Mouse (Mus musculus) forebrain, postnatal 0 days (tissue): ENCODE measurements around the gene Adora1. TPM values are rescaled to one million over a fixed set of nuclear protein-coding genes. Genes with fewer than 3 reads are reported as not detected.
A peak's percentile ranks its signal among the peaks of the same experiment; 100 is the strongest.

ENCODE experiments used
- ATAC-seq: fragments of 200-750 bp; cut with Nextera tagmentation; 2 replicates; pipeline ENCODE4 v1.8.0; 2017; ENCODE audit warnings: mild to moderate bottlenecking, moderate library complexity
- DNase-seq: peaks from one replicate; pipeline ENCODE4 v3.0.0-alpha.2; 2015
- H3K27ac ChIP-seq: fragments of 300-500 bp; sonication (generic); 2 replicates; pipeline ENCODE4 v1.5.1; 2014; ENCODE audit warnings: low read depth, mild to moderate bottlenecking, antibody characterized with exemption, low read length, moderate library complexity, mixed read lengths
- H3K27me3 ChIP-seq: fragments of 300-500 bp; sonication (generic); 2 replicates; pipeline ENCODE4 v1.6.1; 2014; ENCODE audit warnings: mild to moderate bottlenecking, low read length, mixed read lengths; ENCODE audit not compliant: insufficient read depth
- H3K36me3 ChIP-seq: fragments of 300-500 bp; sonication (generic); 2 replicates; pipeline ENCODE4 v1.6.1; 2014; ENCODE audit warnings: mild to moderate bottlenecking, moderate library complexity; ENCODE audit not compliant: insufficient read depth
- H3K4me1 ChIP-seq: fragments of 300-500 bp; sonication (generic); 2 replicates; pipeline ENCODE4 v1.6.1; 2014; ENCODE audit warnings: antibody characterized with exemption; ENCODE audit not compliant: insufficient read depth
- H3K4me2 ChIP-seq: fragments of 300-500 bp; sonication (generic); 2 replicates; pipeline ENCODE4 v1.6.1; 2014; ENCODE audit warnings: low read depth, mild to moderate bottlenecking, moderate library complexity
- H3K4me3 ChIP-seq: fragments of 300-500 bp; sonication (generic); 2 replicates; pipeline ENCODE4 v1.5.1; 2014; ENCODE audit warnings: low read depth, low read length, mixed read lengths
- H3K9ac ChIP-seq: fragments of 300-500 bp; sonication (generic); 2 replicates; pipeline ENCODE4 v1.6.1; 2014; ENCODE audit warnings: mild to moderate bottlenecking
- H3K9me3 ChIP-seq: fragments of 300-500 bp; sonication (generic); 2 replicates; pipeline ENCODE4 v1.6.1; 2016; ENCODE audit warnings: low read length
- CTCF ChIP-seq: sonication (generic); IDR thresholded peaks from 2 replicates; pipeline ENCODE4 v1.5.1; 2016; ENCODE audit warnings: antibody characterized with exemption, control low read depth, low read depth
- WGBS: fragments of 180-500 bp; shearing (Covaris S2); extraction: QIAGEN DNeasy Blood & Tissue Kit; methylation state at CpG from one replicate; pipeline ENCODE4 v1.1.7; 2014; 5-methylcytosine and 5-hydroxymethylcytosine counted together
- polyA plus RNA-seq: library from polyadenylated mRNA; unstranded; fragments of >200 nt; fragmentation: Nextera tagmentation; extraction: Ambion mirVana; gene quantifications from 2 replicates; pipeline ENCODE4 v1.2.1, GENCODE M21; 2015
- total RNA-seq: library from RNA; depleted of rRNA; stranded (reverse); fragments of >200 nt; gene quantifications from 2 replicates; pipeline ENCODE4 v1.2.3, GENCODE M21; 2014

Gene Adora1
- total and polyA plus RNA-seq, 2 experiments from 2014 or later = 37.5 to 38.4 TPM

GRCm38 (mm10) chr1:134205296-134206018 lies 29.8 kb downstream of the Adora1 start:
- Histone ChIP-seq H3K4me2 (no peak overlapping the region), H3K27ac (0 out of 2 replicates have a peak overlapping the region, but pooled peaks have one; percentile 15), H3K9me3 (no peaks in the 10 kb centered on the region), H3K9ac (no peak overlapping the region), H3K27me3 (no peaks in the 10 kb centered on the region), H3K4me3 (no peak overlapping the region), H3K4me1 (peaks cover 18% of the 10 kb centered on the region), H3K36me3 (no peaks in the 10 kb centered on the region; the same call in 1 of the 2 replicates)
- ATAC-seq (no peak), DNase-seq (no peak)
- no peak for TF ChIP-seq CTCF
- WGBS = 48% methylated on average over 9 of the region's 9 CpGs

DNA sequence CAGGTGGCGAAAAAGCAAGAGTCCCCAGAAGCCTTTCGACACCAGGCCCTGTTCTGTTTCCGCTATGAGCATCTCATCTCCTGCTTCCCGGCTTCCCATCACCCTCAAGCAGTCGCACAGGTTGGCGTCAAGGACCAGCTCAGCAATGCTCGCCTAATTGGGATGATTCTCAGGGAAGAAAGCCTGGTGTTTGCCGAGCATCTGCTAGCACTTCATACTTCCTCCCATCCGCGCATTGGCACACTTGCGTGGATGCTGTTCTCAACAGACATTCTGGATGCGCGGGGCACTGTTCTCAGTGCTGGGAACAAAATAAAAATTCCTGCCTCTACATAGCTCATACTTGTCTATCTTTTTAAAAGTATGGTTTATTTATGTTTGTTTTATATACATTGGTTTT lies 31.0 kb downstream of the Adora1 start:
- 68% methylated on average over 13 of the region's 13 CpGs for WGBS
- DNase-seq = peak; percentile 78

DNA sequence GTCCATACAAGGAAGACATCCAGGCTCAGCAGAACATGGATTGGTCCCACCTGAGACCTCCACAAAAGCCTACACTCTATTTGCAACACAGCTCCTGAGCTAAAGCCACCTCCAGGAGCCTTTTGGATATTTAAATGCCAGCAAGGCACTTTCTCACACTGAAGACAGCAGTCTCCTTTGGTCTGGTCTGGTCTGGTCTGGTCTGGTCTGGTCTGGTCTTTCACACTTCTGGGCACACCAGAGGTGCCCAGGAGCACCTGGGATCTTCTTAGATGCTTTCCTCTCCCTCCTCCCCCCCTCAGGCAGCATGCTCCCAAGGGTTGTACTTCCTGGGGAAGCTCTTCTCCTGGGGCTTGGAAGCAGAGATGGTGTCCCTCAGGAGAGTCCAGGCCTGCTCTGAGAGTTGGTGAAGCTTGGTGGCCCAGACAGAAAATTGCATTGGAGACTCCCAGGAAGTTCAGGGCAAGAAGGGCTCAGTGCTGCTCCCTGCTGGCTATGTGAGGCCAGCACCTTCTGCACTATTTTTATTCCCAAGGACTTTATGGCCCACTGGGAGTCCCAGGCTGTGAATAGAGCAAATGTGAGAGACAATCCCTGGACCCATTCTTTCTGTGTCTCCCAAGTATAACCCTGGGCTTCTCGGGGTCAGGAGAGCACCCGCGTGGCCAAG lies 33.3 kb downstream of the Adora1 start:
- ATAC-seq (no peak), DNase-seq (no peak)
- Histone ChIP-seq H3K27me3 (no peaks in the 10 kb centered on the region), H3K4me3 (no peak overlapping the region), H3K27ac (0 out of 2 replicates have a peak overlapping the region, but pooled peaks have one; percentile 36), H3K4me2 (no peak overlapping the region), H3K9me3 (no peaks in the 10 kb centered on the region), H3K36me3 (no peaks in the 10 kb centered on the region; the same call in 1 of the 2 replicates), H3K9ac (no peak overlapping the region), H3K4me1 (peaks cover 18% of the 10 kb centered on the region)
- peak; percentile 75 for TF ChIP-seq CTCF
- WGBS = 51% methylated on average over 3 of the region's 3 CpGs

More for the DNA sequence above, 31.0 kb downstream of the Adora1 start:
- Histone ChIP-seq H3K27ac (peak overlapping the region; percentile 64; the same call in 1 of the 2 replicates), H3K27me3 (no peaks in the 10 kb centered on the region), H3K4me2 (no peak overlapping the region), H3K4me3 (no peak overlapping the region), H3K9me3 (no peaks in the 10 kb centered on the region), H3K9ac (no peak overlapping the region), H3K4me1 (peaks cover 18% of the 10 kb centered on the region), H3K36me3 (no peaks in the 10 kb centered on the region; the same call in 1 of the 2 replicates)
- peak; percentile 48 for ATAC-seq
- no peak for TF ChIP-seq CTCF

DNA sequence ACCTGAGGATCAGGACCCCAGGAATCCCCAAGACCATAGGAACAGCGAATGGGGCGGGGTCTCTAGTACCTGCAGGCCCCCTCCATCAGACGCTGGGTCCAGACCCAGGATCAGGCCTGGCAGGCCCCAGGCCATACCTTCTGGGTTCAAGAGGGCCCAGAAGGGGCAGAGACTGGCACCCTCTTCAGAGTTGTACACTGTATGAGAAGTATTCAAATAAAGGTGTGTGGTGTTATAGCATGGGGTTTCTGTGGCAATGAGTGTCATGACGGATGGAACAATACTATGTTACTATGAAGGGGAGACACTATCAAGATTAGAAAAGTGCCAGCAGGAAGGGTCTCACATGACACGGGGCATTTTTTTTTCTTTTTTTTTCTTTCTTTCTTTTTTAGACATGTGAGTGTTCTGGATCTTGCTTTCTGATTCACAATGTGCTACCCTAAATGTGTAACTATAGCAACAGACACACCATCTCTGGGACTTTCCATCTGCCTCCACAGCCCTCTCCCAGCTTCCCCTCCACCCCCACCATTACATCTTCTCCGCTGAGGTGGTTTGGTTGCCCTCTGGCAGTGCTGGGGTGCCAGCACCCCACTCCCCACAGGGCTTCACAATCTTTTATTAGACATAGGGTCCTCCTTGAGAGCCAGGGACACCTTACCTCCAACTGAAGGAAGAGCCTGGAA lies 34.1 kb downstream of the Adora1 start:
- no peaks in the 10 kb centered on the region; the same call in 1 of the 2 replicates for H3K36me3 ChIP-seq
- H3K4me1 ChIP-seq = peaks cover 18% of the 10 kb centered on the region
- no peaks in the 10 kb centered on the region for H3K9me3 ChIP-seq
- no peak for TF ChIP-seq CTCF
- ATAC-seq (peak; percentile 73), DNase-seq (no peak)
- peak overlapping the region; percentile 59; the same call in 1 of the 2 replicates for H3K27ac ChIP-seq
- no peak overlapping the region for H3K9ac ChIP-seq
- 73% methylated on average over 6 of the region's 6 CpGs for WGBS
- no peaks in the 10 kb centered on the region for H3K27me3 ChIP-seq
- no peak overlapping the region for H3K4me3 ChIP-seq
- H3K4me2 ChIP-seq = no peak overlapping the region

GRCm38 (mm10) chr1:134200481-134200880 lies 34.8 kb downstream of the Adora1 start:
- WGBS = 67% methylated on average over 2 of the region's 2 CpGs
- Histone ChIP-seq H3K4me3 (no peak overlapping the region), H3K4me1 (peaks cover 14% of the 10 kb centered on the region), H3K27me3 (no peaks in the 10 kb centered on the region), H3K9ac (no peak overlapping the region), H3K27ac (peak overlapping the region; percentile 59; the same call in 1 of the 2 replicates), H3K4me2 (no peak overlapping the region), H3K36me3 (no peaks in the 10 kb centered on the region; the same call in 1 of the 2 replicates), H3K9me3 (no peaks in the 10 kb centered on the region)
- no peak for DNase-seq
- no peak for ATAC-seq
- no peak for TF ChIP-seq CTCF

DNA sequence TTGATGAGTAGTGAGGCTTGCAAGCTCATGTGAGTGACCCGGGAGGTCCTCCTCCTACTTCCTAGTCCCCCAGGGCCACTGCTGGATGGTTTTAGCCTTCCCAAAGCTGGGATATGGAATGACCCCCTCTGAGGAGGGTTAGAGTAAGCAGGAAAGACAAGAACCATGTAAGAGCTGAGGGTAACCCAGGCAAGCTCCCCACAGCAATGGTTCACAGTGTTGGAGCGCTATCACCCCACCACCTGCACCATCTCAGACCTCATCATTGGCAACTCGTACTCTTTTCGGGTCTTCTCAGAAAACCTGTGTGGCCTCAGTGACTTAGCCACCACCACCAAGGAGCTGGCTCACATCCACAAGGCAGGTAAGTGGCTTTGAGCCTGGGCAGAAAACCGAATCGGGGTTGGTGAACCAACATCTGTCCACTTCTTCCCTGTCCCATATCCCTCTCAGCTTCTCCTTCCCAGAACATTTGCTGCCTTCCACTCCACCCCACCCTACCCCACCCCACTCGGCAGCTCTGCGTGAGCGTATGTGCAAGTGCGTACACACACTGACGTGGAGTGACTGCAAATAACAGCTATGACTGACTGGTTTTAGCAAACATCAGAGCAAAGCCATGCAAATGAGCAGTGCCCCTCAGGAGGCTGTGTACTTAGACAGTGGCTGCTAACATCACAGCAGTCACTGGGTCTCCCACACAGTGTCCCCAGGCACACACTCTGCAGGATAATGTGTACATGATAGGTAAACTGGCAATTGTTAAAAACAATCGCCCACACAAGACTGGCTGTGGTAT lies 36.8 kb downstream of the Adora1 start:
- 65% methylated on average over 12 of the region's 12 CpGs for WGBS
- peak; percentile 42; the same call in 1 of the 2 replicates for ATAC-seq
- Histone ChIP-seq H3K27me3 (no peaks in the 10 kb centered on the region), H3K4me2 (no peak overlapping the region), H3K4me1 (peaks cover 12% of the 10 kb centered on the region), H3K4me3 (no peak overlapping the region), H3K36me3 (no peaks in the 10 kb centered on the region; the same call in 1 of the 2 replicates), H3K27ac (no peak overlapping the region), H3K9me3 (no peaks in the 10 kb centered on the region), H3K9ac (no peak overlapping the region)
- no peak for TF ChIP-seq CTCF
- DNase-seq = no peak
